Mouse (Mus musculus) 416B (cell line): ENCODE measurements around the gene Ppm1e.
A peak's percentile ranks its signal among the peaks of the same experiment; 100 is the strongest.

Experiments used
- DNase-seq: peaks from one replicate; pipeline ENCODE4 v3.0.0; 2011; ENCODE audit warnings: low read depth

Gene Ppm1e

GRCm38 (mm10) chr11:87358331-87359261 lies at the start of gene Ppm1e:
Gene Ppm1e (minus strand): TSS chr11:87359023.
- peak; percentile 70 for DNase-seq

DNA sequence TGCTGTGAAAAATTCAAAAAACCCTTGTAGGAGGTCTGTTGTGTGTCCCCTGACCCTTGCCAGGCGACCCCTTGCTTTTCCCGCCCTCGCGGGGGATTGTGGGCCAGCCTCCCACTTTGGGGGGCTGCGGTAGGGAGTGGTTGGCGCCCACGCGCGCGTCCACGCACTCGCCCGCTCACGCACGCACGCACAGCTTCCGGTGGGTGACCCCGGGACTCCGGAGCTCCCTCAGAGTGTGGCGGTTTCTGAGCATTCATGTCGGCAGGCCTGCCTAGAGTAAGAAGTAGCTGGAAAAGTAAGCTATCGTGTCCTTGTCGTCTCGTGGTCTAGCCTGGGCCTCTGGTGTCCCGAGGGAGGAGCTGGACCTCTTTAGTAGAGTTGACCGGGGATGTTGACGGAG lies 46.1 kb upstream of the Ppm1e start, which contains the start of the genes Rad51c and Tex14:
Rad51c (minus strand) TSS at position 79 of the 400 bp plus-strand sequence.
Tex14 (plus strand) TSS at position 190 of the 400 bp plus-strand sequence.
- no peak for DNase-seq

DNA sequence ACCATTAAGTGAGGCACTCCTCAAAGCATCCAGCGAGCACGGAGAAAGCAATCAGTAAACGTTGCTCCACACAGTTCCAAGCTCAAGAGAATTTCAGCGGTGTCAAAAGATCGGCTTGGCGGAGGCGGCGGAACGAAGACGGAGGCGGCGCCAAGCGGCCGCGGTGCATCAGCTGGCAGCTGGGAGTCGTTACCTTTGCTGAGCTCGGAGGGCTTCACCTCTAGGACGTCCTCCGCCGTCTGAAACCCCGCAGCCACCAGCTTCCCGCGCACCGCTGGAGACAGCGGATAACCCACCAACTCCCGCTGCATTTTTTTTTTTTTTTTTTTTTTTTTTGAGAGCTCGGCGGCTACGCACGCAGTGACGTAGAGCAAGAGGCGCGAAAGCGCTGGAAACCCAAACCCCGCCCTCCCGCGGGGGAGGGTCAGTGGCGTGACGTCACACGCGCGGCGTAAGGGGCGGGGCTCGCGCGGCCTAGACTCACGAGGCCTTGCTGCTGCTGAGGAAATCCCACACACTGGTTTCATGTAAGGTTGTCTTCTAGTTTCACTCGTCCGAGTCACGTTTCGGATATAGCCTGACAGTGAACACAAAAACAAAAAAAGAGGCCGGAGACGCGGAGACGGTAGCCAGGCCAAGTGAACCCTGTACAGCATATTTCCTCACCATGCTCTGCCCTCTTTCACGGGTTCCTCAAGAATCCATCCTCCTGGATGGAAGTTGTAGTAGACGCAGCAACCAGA lies 45.5 kb upstream of the Ppm1e start:
- DNase-seq = peak; percentile 96

- peak; percentile 64 for DNase-seq
Observed at GRCm38 (mm10) chr11:87398402-87398801, 39.6 kb upstream of the Ppm1e start.

GRCm38 (mm10) chr11:87393855-87394254 lies 35.0 kb upstream of the Ppm1e start:
- DNase-seq = peak; percentile 74

DNA sequence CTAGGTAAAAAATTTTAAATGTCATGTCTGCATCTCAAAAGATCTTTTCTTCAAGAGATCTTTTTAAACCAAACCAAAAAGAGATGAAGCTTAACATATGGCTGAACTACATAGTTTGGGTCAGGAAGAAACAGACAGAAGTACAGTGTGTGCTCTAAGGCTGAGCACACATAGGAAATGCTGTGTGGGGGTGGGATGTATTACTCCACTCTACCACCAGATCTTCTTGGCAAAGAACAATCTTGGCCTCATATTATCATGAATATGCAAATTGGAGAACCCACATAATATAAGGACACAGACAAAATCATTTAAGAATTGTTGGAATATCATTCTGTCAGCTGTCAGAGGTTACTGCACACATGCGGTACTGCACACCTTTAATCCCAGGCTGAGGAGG lies 26.9 kb upstream of the Ppm1e start:
- DNase-seq = no peak

- no peak for DNase-seq
Observed at GRCm38 (mm10) chr11:87384551-87384950, 25.7 kb upstream of the Ppm1e start.

- peak; percentile 95 for DNase-seq
Observed at GRCm38 (mm10) chr11:87367865-87368580, 9.2 kb upstream of the Ppm1e start.

DNA sequence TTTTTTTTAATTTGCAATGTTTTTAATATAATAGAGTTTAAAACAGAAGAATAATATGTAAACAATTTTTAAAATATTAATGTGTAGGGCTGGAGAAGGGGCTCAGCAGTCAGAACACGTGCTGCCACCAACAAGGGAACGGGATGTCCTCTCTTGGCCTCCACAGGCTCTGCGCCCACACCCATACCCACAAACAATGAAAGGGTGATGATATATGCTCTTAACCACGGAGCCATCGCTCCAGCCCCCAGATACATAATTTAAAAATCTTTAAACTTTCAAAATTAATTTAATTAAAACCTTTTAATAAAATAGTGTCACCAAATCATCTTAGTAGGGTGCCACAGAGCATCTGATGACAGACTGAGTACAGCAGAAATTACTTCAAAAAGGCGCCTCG lies 8.2 kb upstream of the Ppm1e start:
- DNase-seq = no peak

DNA sequence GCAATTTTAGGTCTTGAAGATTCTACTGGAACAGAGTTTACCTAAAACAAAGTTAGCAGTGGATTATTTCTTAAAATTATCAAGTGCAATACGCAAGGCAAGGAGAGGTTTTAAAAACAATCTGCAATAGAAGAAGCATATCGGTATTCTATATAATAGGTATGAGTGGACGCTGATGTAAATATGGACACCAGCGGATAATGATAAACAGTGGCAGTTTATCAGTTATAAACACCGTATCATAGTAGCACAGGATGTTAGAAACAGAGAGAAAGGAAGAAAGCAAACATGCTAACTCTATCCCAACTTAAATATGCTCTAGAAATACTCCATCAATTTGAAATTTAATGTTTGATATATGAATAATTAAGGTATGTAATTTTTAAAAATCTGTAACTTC lies 6.3 kb upstream of the Ppm1e start:
- no peak for DNase-seq

DNA sequence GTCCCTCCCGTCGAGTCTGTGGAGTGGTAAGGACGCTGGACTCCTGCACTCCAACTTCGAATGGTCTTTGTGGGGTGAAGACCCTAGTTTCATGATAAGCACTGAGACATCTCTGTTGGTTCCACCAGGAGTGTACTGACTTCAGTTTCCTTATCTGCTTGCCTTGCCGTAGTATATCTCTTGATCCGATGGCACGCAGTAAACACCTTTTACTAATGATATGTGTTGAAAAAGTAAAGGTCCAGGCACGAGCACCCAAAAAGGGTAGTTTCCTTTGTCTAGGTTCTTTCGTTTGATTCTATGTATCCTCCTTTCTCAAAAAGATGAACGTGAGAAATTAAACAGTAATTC lies 414 bp upstream of the Ppm1e start:
- no peak for DNase-seq

DNA sequence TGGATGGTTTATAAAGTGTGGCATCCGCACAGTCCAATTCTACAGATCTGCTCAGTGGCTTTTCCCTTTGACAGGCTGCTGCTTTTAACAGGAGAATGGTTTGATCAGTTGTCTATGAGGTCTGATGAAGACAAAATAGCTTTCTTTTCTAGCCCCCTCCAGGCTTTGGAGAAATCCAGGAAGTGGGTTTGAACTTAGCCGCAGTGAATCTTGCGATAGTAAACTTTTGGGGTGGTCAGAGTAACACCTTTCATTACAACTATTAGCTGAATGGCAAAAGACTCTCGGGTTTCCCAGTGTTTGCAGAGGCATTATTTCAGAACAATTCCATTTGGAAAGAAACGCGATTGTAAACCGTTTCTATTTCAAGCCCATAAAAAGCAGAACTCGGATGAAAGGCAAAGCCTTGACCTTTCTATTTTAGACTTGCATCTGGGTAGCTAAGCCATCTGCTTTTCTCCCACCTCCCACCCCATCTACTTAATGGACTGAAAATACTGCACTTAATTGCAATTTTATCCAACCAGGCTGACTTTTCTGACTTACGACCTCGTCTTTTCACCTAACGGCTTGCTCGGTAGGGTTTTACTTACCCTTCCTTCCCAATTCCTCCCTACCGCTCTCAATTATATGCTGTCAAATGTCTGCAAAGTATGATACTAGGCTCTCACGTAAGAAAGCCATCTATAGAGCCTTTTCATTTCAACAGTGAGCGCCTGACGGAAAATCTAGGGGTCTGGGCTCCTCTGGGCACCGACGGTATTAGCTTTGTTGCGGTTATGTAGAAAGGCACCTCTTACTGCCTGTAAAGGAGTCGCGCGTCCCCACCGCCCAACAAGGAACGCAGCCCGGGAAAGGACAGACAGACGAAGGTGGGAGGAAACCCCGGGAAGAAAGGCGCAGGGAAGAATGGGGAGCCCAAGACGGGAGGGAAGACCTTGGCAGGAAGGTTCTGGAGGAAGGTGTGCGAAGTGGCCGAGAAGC lies 1.2 kb downstream of the Ppm1e start:
- peak; percentile 65 for DNase-seq

GRCm38 (mm10) chr11:87354861-87355260 lies 4.0 kb downstream of the Ppm1e start:
- no peak for DNase-seq

DNA sequence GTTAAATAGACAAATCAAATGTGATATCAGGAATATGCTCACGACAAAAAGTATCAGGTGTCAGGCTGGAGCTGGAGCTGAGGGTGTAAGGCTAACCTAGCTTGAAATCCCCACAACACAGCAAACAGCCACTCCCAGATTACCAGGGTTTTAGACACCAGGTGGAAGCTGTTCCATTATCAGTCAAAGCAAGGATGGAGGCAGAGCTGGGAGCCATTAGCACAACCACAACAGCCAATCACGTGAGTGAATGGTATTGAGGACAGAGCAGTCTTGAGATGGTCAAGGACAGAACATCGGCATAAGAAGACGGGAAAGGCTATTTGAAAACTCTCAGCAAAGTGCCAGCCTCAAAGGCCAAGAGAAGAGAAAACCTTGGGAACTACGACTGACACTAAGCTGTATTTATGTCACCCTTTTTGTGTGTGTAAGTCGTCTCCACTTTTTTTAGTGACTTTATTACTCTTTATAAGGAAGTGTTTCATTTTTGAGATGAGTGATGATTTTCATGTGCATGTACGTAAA lies 5.1 kb downstream of the Ppm1e start:
- DNase-seq = no peak

GRCm38 (mm10) chr11:87326381-87326780 lies 32.4 kb downstream of the Ppm1e start:
- peak; percentile 22 for DNase-seq

- DNase-seq = no peak
Observed at GRCm38 (mm10) chr11:87322558-87322957, 36.3 kb downstream of the Ppm1e start.

GRCm38 (mm10) chr11:87320007-87320406 lies 38.8 kb downstream of the Ppm1e start:
- no peak for DNase-seq

GRCm38 (mm10) chr11:87318956-87319708 lies 39.7 kb downstream of the Ppm1e start:
- DNase-seq = no peak

DNA sequence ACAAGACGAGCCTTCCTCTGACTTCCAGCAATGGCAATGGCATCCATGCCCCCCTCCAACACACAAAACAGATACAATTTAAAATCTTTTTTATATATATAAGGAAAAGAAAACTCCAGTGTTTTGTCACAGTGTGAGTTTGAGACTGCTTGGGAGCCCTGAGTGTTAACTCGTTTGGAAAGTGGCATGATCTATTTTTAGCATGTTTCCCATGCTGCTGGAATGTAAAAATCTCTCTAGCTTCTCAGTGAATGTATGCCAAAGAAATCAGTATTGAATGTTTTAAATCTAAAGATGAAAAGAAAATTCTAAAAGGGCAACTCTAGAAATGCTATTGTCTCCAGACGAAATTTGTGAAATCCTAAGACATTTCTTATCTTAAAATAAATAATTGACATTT lies 45.3 kb downstream of the Ppm1e start:
- no peak for DNase-seq

DNA sequence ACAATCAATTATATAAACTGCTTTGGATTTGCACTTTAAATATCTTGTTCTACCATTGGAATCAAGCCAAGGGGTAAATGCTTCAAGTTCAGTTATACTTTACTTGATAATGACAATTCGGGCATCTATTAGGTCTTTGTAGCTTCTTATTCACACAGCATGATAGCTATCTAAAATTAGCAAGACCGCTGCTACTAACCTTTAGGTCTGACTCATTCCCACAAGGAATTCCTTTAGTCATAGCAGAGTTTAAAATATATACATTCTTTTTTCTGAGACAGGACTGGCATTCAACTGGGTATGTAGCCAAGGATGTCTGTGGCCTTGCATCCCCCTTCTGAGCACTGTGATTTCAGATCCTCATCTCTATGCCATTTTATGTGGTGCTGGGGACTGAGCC lies 48.5 kb downstream of the Ppm1e start:
- DNase-seq = peak; percentile 77
